Mouse (Mus musculus): ENCODE data around the gene Scube1. TPM values are rescaled to one million over a fixed set of nuclear protein-coding genes. Genes with fewer than 3 reads are reported as not detected.

Gene Scube1
- 38.6 and 41.9 TPM in 2 replicates for polyA plus RNA-seq (2012; rRNA removed)

DNA sequence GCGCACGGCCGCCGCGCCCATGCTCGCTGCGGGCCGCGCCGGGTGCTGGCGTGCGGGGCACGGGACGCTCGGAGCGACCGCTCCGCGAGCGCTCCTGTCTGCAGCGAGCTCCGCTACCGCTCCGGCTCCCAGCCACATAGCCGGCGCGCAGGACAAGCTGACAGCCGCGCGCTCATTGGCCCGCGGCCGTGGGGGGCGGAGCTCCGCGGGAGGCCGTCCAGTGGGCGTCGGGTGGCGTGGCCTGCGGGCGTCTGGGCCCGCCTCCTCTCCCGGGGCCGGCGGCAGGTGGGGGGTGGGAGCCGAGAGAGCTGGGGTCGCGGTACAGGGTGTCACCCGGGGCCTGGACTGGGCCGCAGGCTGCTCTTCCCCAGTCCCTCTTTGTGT is at the start of gene Scube1:
Gene Scube1 (minus strand): TSS at position 136 of the 384 bp plus-strand sequence.
- DNase-seq (ENCODE audit: extremely low spot score in 1 of 2, low spot score in 1 of 2), result peak; percentile 56 to 88

- DNase-seq (ENCODE audit: extremely low spot score in 1 of 2, low spot score in 1 of 2), result peak; percentile 41 to 61
Observed at GRCm38 (mm10) chr15:83772953-83773352, 48.1 kb upstream of the Scube1 start.

DNA sequence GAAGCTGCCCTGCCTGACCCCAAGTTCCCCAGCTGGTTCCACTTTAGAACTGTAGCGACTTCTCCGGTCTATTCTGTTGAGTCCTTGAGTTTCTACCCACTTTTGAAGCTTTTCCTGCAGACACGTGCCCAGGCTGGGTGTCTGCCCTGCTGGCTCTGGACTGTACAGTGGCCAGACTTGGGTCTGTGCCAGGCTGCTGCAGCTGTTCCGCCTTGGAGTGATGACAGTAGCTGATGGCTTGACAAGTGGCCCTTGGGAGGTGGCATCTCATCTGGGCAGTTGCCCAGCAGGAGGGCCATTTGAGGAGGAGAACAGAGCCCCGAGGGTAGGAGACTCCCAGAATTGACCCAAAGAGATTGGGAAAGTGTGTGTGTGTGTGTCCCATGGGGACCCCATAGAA is 47.6 kb upstream of the Scube1 start:
- DNase-seq (ENCODE audit: extremely low spot score in 1 of 2, low spot score in 1 of 2), result peak in 1 of 2 experiments; percentile 52

DNA sequence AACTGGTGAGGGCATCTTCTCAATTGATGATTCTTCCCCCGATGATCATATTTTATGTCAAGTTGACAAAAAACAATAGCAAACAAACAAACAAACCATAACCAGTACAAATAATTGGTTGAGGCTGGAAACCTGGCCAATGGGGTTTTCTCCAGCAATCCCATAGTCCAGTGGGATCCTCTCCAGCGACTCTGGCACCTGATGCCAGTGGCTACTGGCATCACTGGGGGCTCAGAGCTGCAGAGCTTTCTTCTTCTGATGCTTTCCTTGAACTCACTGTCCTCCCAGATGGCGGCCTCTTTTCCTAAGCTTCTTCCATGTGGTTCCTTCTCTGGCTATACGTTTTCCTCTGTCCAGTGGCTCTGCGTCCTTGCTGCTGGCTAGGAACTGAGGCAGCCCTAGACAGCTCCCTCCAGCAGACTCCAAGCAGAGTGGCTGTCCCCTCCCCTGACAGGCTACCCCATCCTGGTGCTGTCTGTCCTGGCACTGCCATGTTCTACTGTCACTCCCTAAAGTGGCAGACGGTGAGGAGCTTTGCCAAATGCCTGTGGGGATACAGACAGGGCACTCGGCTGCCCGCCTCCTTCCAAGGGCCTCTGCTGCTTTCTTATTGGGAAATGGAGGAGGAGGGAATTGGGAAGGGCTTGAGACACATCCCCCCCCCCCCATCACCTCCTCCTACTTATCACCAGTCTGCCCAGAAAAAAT is 46.7 kb upstream of the Scube1 start:
- DNase-seq (ENCODE audit: extremely low spot score in 1 of 2, low spot score in 1 of 2), result peak in 1 of 2 experiments; percentile 48

DNA sequence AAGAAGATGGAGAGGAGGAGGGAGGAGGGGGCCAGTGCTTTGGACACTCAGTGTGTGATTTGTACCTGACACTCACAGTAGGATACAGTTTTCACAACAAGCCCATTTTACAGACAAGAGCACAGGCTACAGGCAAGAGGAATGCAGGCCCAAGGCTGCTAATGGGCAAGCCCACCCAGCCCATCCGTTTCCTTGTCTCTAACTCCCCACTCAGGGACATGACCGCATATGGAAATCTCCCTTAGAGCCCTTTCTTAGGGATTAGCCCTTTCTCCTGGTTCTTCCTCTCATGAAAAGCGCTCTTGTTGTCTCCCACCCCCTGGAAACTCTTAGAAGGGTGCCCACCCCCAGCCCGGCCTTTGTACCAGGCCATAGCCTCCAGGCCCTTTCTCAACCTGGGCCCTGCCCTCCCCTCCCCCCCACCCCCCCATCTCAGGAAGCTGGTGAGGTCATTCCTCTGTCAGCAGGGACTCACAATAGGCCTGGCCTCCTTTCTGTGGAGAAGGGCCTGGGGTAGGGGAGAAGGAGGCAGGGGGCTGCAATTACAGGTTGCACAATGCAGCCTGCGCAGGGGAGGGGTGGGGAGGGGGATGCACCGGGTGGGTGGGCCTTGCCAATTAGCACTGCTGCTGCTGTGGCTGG is 40.7 kb upstream of the Scube1 start:
- DNase-seq (ENCODE audit: extremely low spot score in 1 of 2, low spot score in 1 of 2), result no peak

GRCm38 (mm10) chr15:83761512-83761911 is 36.7 kb upstream of the Scube1 start:
- DNase-seq (ENCODE audit: extremely low spot score in 1 of 2, low spot score in 1 of 2), result no peak

DNA sequence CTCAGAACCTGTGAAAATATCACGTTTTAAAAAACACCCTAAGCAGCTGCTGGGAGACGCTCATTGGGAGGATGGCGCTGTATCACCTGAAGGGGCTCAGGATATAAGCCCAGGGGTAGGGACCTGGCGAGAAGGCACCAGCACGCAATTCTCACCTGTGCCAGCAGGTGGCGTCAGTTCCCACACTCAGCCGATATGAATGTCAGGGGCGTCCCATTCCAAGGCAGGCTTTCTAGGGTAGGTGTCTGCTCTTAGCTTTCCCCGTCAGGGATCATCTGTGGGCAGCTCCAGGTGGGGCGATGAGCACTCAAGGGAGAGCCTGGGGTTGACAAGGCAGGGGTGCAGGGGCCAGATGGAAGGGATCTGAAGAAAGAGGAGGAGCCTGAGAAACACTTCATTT is 35.9 kb upstream of the Scube1 start:
- DNase-seq (ENCODE audit: extremely low spot score in 1 of 2, low spot score in 1 of 2), result peak in 1 of 2 experiments; percentile 81

DNA sequence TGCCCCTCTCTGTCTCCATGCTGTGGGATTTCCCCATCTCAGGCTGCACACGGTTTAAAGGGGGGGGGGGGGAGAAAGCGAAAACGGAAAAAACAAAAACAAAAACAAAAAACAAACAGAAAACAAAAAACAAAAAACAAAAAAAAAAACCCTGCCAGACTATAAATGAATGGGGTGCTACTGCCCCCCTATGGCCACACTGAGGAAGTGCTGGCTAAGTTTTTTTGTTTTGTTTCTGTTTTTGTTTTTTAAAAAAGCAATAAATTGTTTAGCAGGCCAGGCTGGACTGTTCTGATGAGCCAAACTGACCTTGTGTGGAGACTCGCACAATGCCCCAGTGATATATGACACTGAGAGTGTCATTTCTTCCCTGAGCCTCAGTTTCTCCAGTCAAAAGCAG is 34.1 kb upstream of the Scube1 start:
- DNase-seq (ENCODE audit: extremely low spot score in 1 of 2, low spot score in 1 of 2), result no peak

DNA sequence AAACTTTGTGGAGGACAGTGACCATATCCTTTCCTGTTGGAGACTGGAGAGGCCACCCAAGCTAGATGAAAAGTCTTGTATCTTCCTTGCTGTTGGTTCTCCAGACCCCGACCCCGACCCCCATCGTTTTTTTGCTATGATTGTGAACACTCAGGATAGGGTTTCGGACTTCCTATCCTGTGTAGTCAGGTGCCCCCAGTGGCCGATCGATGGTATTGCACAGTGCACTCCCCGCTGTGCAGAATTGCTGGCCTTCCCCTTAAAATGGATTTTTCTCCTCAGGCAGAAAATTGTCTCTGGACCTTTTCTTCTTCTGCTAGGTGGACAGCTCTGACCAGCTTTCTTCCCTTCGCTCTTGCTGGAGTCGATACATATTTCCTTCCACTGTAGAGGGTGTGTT is 31.9 kb upstream of the Scube1 start:
- DNase-seq (ENCODE audit: extremely low spot score in 1 of 2, low spot score in 1 of 2), result peak in 1 of 2 experiments; percentile 57

DNA sequence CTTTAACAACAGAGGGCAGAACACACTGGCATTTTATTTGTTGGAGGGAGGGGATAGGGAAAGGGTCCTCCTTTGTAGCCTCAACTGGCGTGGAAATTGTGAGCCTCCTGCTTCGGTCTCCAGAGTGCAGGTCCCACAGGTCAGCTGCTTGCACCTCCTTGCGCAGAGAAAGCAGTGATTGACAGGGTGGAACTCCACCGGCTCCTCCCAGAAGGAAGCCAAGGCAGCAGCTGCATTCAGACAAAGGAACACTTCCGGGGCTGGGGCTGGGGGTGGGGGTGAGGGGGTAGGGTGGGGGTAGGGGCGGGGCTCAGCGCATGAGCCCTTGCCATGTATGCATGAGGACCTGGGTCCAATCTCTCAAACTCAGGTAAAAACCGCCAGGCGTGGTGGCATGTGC is 24.6 kb upstream of the Scube1 start:
- no peak for DNase-seq (ENCODE audit: extremely low spot score in 1 of 2, low spot score in 1 of 2)

- DNase-seq (ENCODE audit: extremely low spot score in 1 of 2, low spot score in 1 of 2), result no peak
Observed at GRCm38 (mm10) chr15:83748986-83749385, 24.2 kb upstream of the Scube1 start.

DNA sequence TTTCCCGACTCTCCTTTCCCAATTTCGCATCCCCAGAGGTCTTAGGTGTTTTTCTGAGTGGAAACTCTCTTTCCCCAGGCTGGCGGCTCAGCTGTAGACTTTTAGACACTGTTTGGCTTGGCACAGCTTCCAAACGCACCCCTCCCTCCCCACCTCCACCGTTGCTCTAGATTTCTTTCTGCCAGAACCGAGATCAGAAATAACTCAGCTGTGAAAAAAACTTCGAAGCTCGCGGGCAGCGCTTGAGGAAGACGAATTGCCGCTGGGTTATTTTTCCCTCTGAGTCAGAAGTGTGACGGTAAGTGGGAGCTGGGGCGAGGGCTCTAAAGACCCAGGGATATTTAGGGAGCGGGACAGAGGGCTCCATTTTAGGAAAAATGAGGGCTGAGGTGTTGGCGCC is 21.5 kb upstream of the Scube1 start:
- peak; percentile 87 to 91 for DNase-seq (ENCODE audit: extremely low spot score in 1 of 2, low spot score in 1 of 2)

- no peak for DNase-seq (ENCODE audit: extremely low spot score in 1 of 2, low spot score in 1 of 2)
Observed at GRCm38 (mm10) chr15:83742018-83742417, 17.2 kb upstream of the Scube1 start.

- DNase-seq (ENCODE audit: extremely low spot score in 1 of 2, low spot score in 1 of 2), result peak in 1 of 2 experiments; percentile 69
Observed at GRCm38 (mm10) chr15:83740676-83741422, 16.0 kb upstream of the Scube1 start.

DNA sequence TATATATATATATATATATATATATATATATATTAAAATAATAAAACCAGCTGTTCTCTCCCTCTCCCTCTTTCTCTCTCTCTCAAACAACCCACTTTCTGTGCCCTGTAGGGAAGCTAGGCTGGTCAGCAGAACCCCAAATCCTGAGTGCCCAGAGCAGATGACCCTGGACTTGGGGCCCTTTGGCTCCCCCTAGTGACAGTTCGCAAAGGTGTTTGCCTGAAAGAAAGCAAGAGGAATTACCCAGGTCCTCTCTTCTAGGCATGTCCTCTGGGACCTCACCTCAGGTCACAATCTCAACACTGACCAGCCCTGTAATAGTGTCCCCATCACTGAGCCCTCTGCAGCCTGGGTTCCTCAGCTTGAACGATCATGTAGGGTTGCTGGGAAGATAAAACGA is 2.8 kb upstream of the Scube1 start:
- DNase-seq (ENCODE audit: extremely low spot score in 1 of 2, low spot score in 1 of 2), result peak in 1 of 2 experiments; percentile 73

DNA sequence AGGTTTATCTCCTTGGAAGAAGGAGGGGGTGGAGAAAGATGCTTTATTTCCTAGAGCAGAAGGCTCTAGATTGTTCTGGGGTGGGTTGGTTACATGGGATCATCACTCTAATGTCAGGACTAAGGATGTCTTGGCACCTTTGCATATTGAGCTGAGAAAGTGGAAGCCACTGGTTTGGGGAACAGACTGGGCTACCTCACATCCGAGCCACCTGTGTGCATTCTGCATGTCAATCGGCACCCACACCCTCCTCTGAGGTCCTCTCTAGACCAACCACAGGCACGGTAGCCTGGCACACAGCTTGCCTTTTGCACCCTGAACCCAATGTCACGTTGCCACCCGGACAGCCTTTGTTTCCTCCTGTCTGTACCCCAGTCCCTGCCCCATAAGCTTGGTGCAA is 1.9 kb upstream of the Scube1 start:
- DNase-seq (ENCODE audit: extremely low spot score in 1 of 2, low spot score in 1 of 2), result no peak

- DNase-seq (ENCODE audit: extremely low spot score in 1 of 2, low spot score in 1 of 2), result no peak
Observed at GRCm38 (mm10) chr15:83725556-83726200, 857 bp upstream of the Scube1 start.

GRCm38 (mm10) chr15:83724160-83724885 is 498 bp downstream of the Scube1 start:
- DNase-seq (ENCODE audit: extremely low spot score in 1 of 2, low spot score in 1 of 2), result no peak

DNA sequence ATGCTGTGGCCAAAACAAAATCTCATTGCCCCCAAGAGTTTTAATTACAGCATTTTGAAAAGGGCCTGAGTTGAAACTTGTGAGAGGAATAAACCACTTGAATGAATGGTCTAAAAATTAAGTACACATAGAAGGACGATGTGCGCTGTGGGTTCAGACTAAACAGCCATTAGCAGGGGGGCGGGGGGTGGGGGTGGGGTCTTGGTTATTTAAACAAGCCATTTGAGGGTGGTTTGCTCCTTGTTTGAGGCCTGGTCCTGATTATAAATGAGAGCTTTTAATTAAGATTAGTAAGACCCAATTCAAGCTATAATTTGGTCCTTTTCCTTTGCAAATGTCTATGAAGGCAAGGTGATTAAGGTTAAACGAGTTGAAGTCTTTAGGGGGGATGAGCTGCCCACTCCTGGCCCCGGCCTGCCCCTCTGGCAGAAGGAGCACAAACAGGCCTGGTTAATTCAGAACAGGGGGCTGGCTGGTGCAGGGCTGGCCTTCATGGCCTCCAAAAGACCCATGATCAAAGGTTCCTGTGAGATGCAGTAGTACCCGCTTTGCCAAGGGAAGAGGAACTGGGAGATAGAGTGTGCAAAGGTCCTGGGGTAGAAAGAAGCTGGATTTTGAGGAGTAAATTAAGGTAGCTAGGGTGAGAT is 9.1 kb downstream of the Scube1 start:
- no peak for DNase-seq (ENCODE audit: extremely low spot score in 1 of 2, low spot score in 1 of 2)

GRCm38 (mm10) chr15:83712798-83713197 is 12.0 kb downstream of the Scube1 start:
- no peak for DNase-seq (ENCODE audit: extremely low spot score in 1 of 2, low spot score in 1 of 2)

All from frontal cortex, adult 2 months (tissue).